7 mouse cellular contexts compared by ENCODE assay signal in genomic region chr7:127016481-127016485, GRCm38 (mm10). TPM values are rescaled to one million over a fixed set of nuclear protein-coding genes. Genes with fewer than 3 reads are reported as not detected.
A peak's percentile ranks its signal among the peaks of the same experiment; 100 is the strongest.
DNase-seq lines count a peak whose midpoint lies in the region; ATAC-seq lines count a peak whose summit lies in the region.

Gene Pagr1b, minus strand, starts transcription at chr7:127016484.

- no peak for DNase-seq in right cerebral cortex, postnatal 4 days
- no peak for DNase-seq in kidney, adult 9 months

- peak within 1 kb of the TSS; percentile 96 for H3K4me3 ChIP-seq in megakaryocyte, embryonic 14.5 days (replicated peaks)
- peak within 1 kb of the TSS; percentile 62 for H3K4me3 ChIP-seq in forebrain, embryonic 13.5 days
- peak within 1 kb of the TSS; percentile 70 for H3K4me3 ChIP-seq in limb, embryonic 15.5 days
- H3K4me3 ChIP-seq in stomach, embryonic 16.5 days (replicated peaks; ENCODE audit: low read length), result peak within 1 kb of the TSS; percentile 63

- peak within 1 kb of the TSS; percentile 86 for H3K9ac ChIP-seq in forebrain, embryonic 13.5 days
- H3K9ac ChIP-seq in limb, embryonic 15.5 days, result peak within 1 kb of the TSS; percentile 76
- H3K9ac ChIP-seq in stomach, embryonic 16.5 days (ENCODE audit: low read length), result peak within 1 kb of the TSS; percentile 91

- peak within 1 kb of the TSS; percentile 99 for H3K4me2 ChIP-seq in forebrain, embryonic 13.5 days
- H3K4me2 ChIP-seq in limb, embryonic 15.5 days, result peak within 1 kb of the TSS; percentile 86
- H3K4me2 ChIP-seq in stomach, embryonic 16.5 days (ENCODE audit: low read depth, low read length), result peak within 1 kb of the TSS; percentile 85

- no peaks in the 10 kb centered on the region for H3K9me3 ChIP-seq in megakaryocyte, embryonic 14.5 days
- H3K9me3 ChIP-seq in forebrain, embryonic 13.5 days (replicated peaks), result no peaks in the 10 kb centered on the region
- H3K9me3 ChIP-seq in limb, embryonic 15.5 days, result no peaks in the 10 kb centered on the region
- no peaks in the 10 kb centered on the region for H3K9me3 ChIP-seq in stomach, embryonic 16.5 days (replicated peaks; ENCODE audit: control insufficient read depth, low read length)

- no peaks in the 10 kb centered on the region for H3K27me3 ChIP-seq in megakaryocyte, embryonic 14.5 days (replicated peaks)
- no peaks in the 10 kb centered on the region for H3K27me3 ChIP-seq in forebrain, embryonic 13.5 days
- H3K27me3 ChIP-seq in limb, embryonic 15.5 days, result no peaks in the 10 kb centered on the region
- no peaks in the 10 kb centered on the region for H3K27me3 ChIP-seq in stomach, embryonic 16.5 days (ENCODE audit: control insufficient read depth, insufficient read depth, low read length)

- no peak for ATAC-seq in megakaryocyte, adult 5-6 weeks (ENCODE audit: poor library complexity, severe bottlenecking)
- ATAC-seq in forebrain, embryonic 13.5 days, result no peak
- ATAC-seq in limb, embryonic 15.5 days (ENCODE audit: insufficient number of reproducible peaks, low FRiP score, low TSS enrichment, low read depth), result no peak
- no peak for ATAC-seq in stomach, embryonic 16.5 days (ENCODE audit: insufficient read depth, low FRiP score)

- H3K36me3 ChIP-seq in megakaryocyte, embryonic 14.5 days (replicated peaks; ENCODE audit: low read length), result peaks cover 45% of the 10 kb centered on the region
- H3K36me3 ChIP-seq in forebrain, embryonic 13.5 days (ENCODE audit: poor library complexity, severe bottlenecking), result peaks cover 36% of the 10 kb centered on the region
- H3K36me3 ChIP-seq in limb, embryonic 15.5 days, result peaks cover 36% of the 10 kb centered on the region
- H3K36me3 ChIP-seq in stomach, embryonic 16.5 days (ENCODE audit: control insufficient read depth, insufficient read depth, low read length), result peaks cover 8% of the 10 kb centered on the region; the same call in 1 of the 2 replicates

- peak within 1 kb of the TSS; percentile 95 for H3K27ac ChIP-seq in forebrain, embryonic 13.5 days
- H3K27ac ChIP-seq in limb, embryonic 15.5 days, result peak within 1 kb of the TSS; percentile 97
- peak within 1 kb of the TSS; percentile 98 for H3K27ac ChIP-seq in stomach, embryonic 16.5 days (ENCODE audit: low read length)

- peaks cover 79% of the 10 kb centered on the region for H3K4me1 ChIP-seq in megakaryocyte, embryonic 14.5 days
- H3K4me1 ChIP-seq in forebrain, embryonic 13.5 days, result peaks cover 65% of the 10 kb centered on the region
- H3K4me1 ChIP-seq in limb, embryonic 15.5 days, result peaks cover 63% of the 10 kb centered on the region
- peaks cover 56% of the 10 kb centered on the region for H3K4me1 ChIP-seq in stomach, embryonic 16.5 days (ENCODE audit: control insufficient read depth, insufficient read depth, low read length)

RNA-seq across cellular contexts. Expression of gene Pagr1b, which starts in this region (rescaled TPM):
- 4.2 TPM in 1 of 2 replicates, not detected in the other for polyA plus RNA-seq in megakaryocyte, embryonic 14.5 days (2012; ENCODE audit: insufficient read depth, low replicate concordance)
- 0.54 and 1.6 TPM in 2 replicates for total RNA-seq in megakaryocyte, adult 5-6 weeks (2015)
- not detected in 2 replicates for total RNA-seq in megakaryocyte, adult 5-6 weeks (2017)
- 0.65 and 1.0 TPM in 2 replicates for polyA plus RNA-seq in forebrain, embryonic 13.5 days (2015; fragmentation: Nextera tagmentation; extraction: Ambion mirVana)
- 0.63 and 1.8 TPM in 2 replicates for polyA plus RNA-seq in limb, embryonic 15.5 days (2015; fragmentation: Nextera tagmentation; extraction: Ambion mirVana)
- polyA plus RNA-seq in stomach, embryonic 16.5 days (2015; fragmentation: Nextera tagmentation; extraction: Ambion mirVana), result 0.36 TPM in 1 of 2 replicates, not detected in the other
